Mouse (Mus musculus) large intestine, adult 2 months (tissue): ENCODE results near the gene 9930111J21Rik2. TPM values are rescaled to one million over a fixed set of nuclear protein-coding genes. Genes with fewer than 3 reads are reported as not detected.
"Not testable (repeated sequence)": the region's sequence is repeated elsewhere in the genome, so short reads cannot be mapped to it uniquely, and the experiment has no call there.

Experiments used
- DNase-seq: peaks from one replicate; pipeline ENCODE4 v3.0.0-alpha.2; 2012; ENCODE audit warnings: low read depth, low spot score
- WGBS: fragments of 180-500 bp; shearing (Covaris S2); methylation state at CpG from one replicate; pipeline ENCODE4 v1.1.7; 2018; 5-methylcytosine and 5-hydroxymethylcytosine counted together
- polyA plus RNA-seq: library from polyadenylated mRNA; depleted of rRNA; stranded (reverse); fragments of >200 nt; gene quantifications from 2 replicates; pipeline ENCODE4 v1.2.3, GENCODE M21; 2012; rRNA removed

Gene 9930111J21Rik2
- polyA plus RNA-seq, 1 experiment: 0.42 TPM

- no CpG with 5 or more reads among the region's 3 CpGs for WGBS
- not testable (repeated sequence) for DNase-seq
Observed at GRCm38 (mm10) chr11:48982848-48983247, 68.2 kb downstream of the 9930111J21Rik2 start.

- no CpG with 5 or more reads among the region's 5 CpGs for WGBS
- DNase-seq: not testable (repeated sequence)
Observed at GRCm38 (mm10) chr11:48980052-48980451, 71.0 kb downstream of the 9930111J21Rik2 start.

- no CpG with 5 or more reads among the region's 3 CpGs for WGBS
- not testable (repeated sequence) for DNase-seq
Observed at GRCm38 (mm10) chr11:48979251-48979650, 71.8 kb downstream of the 9930111J21Rik2 start, which contains the start of gene 9930111J21Rik1. Gene 9930111J21Rik1 (minus strand): TSS chr11:48979398.

- no CpG with 5 or more reads among the region's 1 CpGs for WGBS
- DNase-seq: not testable (repeated sequence)
Observed at GRCm38 (mm10) chr11:48978240-48978939, 72.7 kb downstream of the 9930111J21Rik2 start, which contains the start of gene Olfr56. Gene Olfr56 (plus strand): TSS chr11:48978889.

GRCm38 (mm10) chr11:48974686-48975085 is 76.4 kb downstream of the 9930111J21Rik2 start:
- no CpG with 5 or more reads among the region's 1 CpGs for WGBS
- DNase-seq: not testable (repeated sequence)

Other genes with a start within 250 kb of the 9930111J21Rik2 start
- gene Trim41, start 233.9 kb downstream of the 9930111J21Rik2 start, polyA plus RNA-seq: 19.9 and 22.6 TPM in 2 replicates
- 6.8 and 10.0 TPM in 2 replicates for gene Trim7, start 225.1 kb downstream of the 9930111J21Rik2 start, polyA plus RNA-seq
- 7.6 and 7.9 TPM in 2 replicates for gene Gm12184, start 224.6 kb downstream of the 9930111J21Rik2 start, polyA plus RNA-seq
- 26.2 and 26.6 TPM in 2 replicates for gene Irgm1, start 179.6 kb downstream of the 9930111J21Rik2 start, polyA plus RNA-seq
- 3.3 and 8.2 TPM in 2 replicates for gene Gm5431, start 149.0 kb downstream of the 9930111J21Rik2 start, polyA plus RNA-seq
- 51.6 and 64.4 TPM in 2 replicates for gene Psme2b, start 105.1 kb downstream of the 9930111J21Rik2 start, polyA plus RNA-seq
- gene Olfr56, start 72.4 kb downstream of the 9930111J21Rik2 start, polyA plus RNA-seq: 0.63 and 1.6 TPM in 2 replicates
- 0.86 and 2.9 TPM in 2 replicates for gene 9930111J21Rik1, start 71.8 kb downstream of the 9930111J21Rik2 start, polyA plus RNA-seq
- 0.27 and 1.3 TPM in 2 replicates for gene Gm12185, start 59.0 kb downstream of the 9930111J21Rik2 start, polyA plus RNA-seq
- gene Tgtp1, start 57.1 kb downstream of the 9930111J21Rik2 start, polyA plus RNA-seq: 2.7 and 3.4 TPM in 2 replicates
- 20.1 and 21.4 TPM in 2 replicates for gene Tgtp2, start 13.0 kb upstream of the 9930111J21Rik2 start, polyA plus RNA-seq
- gene Ifi47, start 25.3 kb upstream of the 9930111J21Rik2 start, polyA plus RNA-seq: 26.9 and 30.2 TPM in 2 replicates
- not detected in 2 replicates for gene Olfr1396, start 63.6 kb upstream of the 9930111J21Rik2 start, polyA plus RNA-seq
- not detected in 2 replicates for gene Olfr1395, start 91.0 kb upstream of the 9930111J21Rik2 start, polyA plus RNA-seq
- not detected in 2 replicates for gene Olfr1394, start 103.1 kb upstream of the 9930111J21Rik2 start, polyA plus RNA-seq
- 0.10 and 0.30 TPM in 2 replicates for gene Btnl9, start 135.9 kb upstream of the 9930111J21Rik2 start, polyA plus RNA-seq
- 1.1 and 1.8 TPM in 2 replicates for gene Zfp62, start 152.1 kb upstream of the 9930111J21Rik2 start, polyA plus RNA-seq
- gene Mgat1, start 192.9 kb upstream of the 9930111J21Rik2 start, polyA plus RNA-seq: 120 and 150 TPM in 2 replicates
- 0.19 and 0.32 TPM in 2 replicates for gene Olfr1393, start 227.1 kb upstream of the 9930111J21Rik2 start, polyA plus RNA-seq
- 0.18 and 0.29 TPM in 2 replicates for gene Olfr1392, start 234.0 kb upstream of the 9930111J21Rik2 start, polyA plus RNA-seq